8 mouse cellular contexts compared by ENCODE assay signal in genomic region chr8:126524233-126524985, GRCm38 (mm10). TPM values are rescaled to one million over a fixed set of nuclear protein-coding genes. Genes with fewer than 3 reads are reported as not detected.
DNase-seq lines count a peak whose midpoint lies in the region; ATAC-seq lines count a peak whose summit lies in the region.

No protein-coding gene starts in this region.

- intact Hi-C loops in left cerebral cortex, postnatal 4 days (cut with DNase I), result loop anchor here (5.0 to 10.0 kb wide), 2 partner anchors 63 to 230 kb away; no protein-coding TSS in a partner anchor

- ATAC-seq in cerebellum, adult (ENCODE audit: insufficient number of reproducible peaks, low FRiP score, low TSS enrichment), result no peak

- DNase-seq in cerebellum, adult 11-12 months, result peak; percentile 43
- peak; percentile 94 for DNase-seq in brain, adult 2 months (ENCODE audit: low read depth, low spot score)
- peak; percentile 88 for DNase-seq in gastrocnemius, postnatal 10 days
- peak; percentile 87 for DNase-seq in kidney, adult 18-20 months
- peak; percentile 81 for DNase-seq in left cerebral cortex, postnatal 4 days
- DNase-seq in right cerebral cortex, postnatal 25 days, result peak; percentile 85
- no peak for DNase-seq in natural killer cell, adult 2 months (ENCODE audit: low spot score in 2 of 2)

RNA-seq across cellular contexts. Expression of gene Tarbp1, which starts 49.5 kb away (rescaled TPM):
- total RNA-seq in gastrocnemius, postnatal 10 days (2021), result 1 to 10 TPM; 5.4 to 6.0 TPM
- 1 to 10 TPM; 4.8 to 4.9 TPM for total RNA-seq in left cerebral cortex, postnatal 4 days (2021)

Comparison
In these comparisons a context has a peak if more than half of its experiments do, and no peak if none do; other contexts are left out.
1. DNase-seq: peak in cerebellum, adult 11-12 months (single experiment), brain, adult 2 months (single experiment), gastrocnemius, postnatal 10 days (single experiment), kidney, adult 18-20 months (single experiment), left cerebral cortex, postnatal 4 days (single experiment) and right cerebral cortex, postnatal 25 days (single experiment); none in natural killer cell, adult 2 months (0 of 2).